Mouse (Mus musculus) thymus, adult 2 months (tissue): ENCODE results near the gene Fscn1. TPM values are rescaled to one million over a fixed set of nuclear protein-coding genes. Genes with fewer than 3 reads are reported as not detected.

Experiments
- DNase-seq: peaks from one replicate; pipeline ENCODE4 v3.0.0; 2021
- H3K27ac ChIP-seq: fragments of 200-500 bp; 2 replicates; pipeline ENCODE4 v1.5.1; 2012; ENCODE audit warnings: low read length, control low read depth; ENCODE audit not compliant: control insufficient read depth, insufficient read depth
- H3K27me3 ChIP-seq: fragments of 200-500 bp; 2 replicates; pipeline ENCODE4 v1.6.1; 2012; ENCODE audit warnings: mild to moderate bottlenecking, low read length, moderate library complexity, mixed read lengths; ENCODE audit not compliant: control insufficient read depth, insufficient read depth
- H3K36me3 ChIP-seq: fragments of 200-500 bp; 2 replicates; pipeline ENCODE4 v1.6.1; 2012; ENCODE audit warnings: mild to moderate bottlenecking, low read length, moderate library complexity; ENCODE audit not compliant: control insufficient read depth, insufficient read depth
- H3K4me1 ChIP-seq: fragments of 200-500 bp; replicated peaks from 2 replicates; pipeline ENCODE4 v1.6.1; 2012; ENCODE audit warnings: low read length; ENCODE audit not compliant: control insufficient read depth, insufficient read depth
- H3K4me3 ChIP-seq: fragments of 200-500 bp; 2 replicates; pipeline ENCODE4 v1.5.1; 2012; ENCODE audit warnings: mild to moderate bottlenecking, low read length, control low read depth, moderate library complexity; ENCODE audit not compliant: control insufficient read depth, insufficient read depth
- CTCF ChIP-seq: fragments of 200-500 bp; IDR thresholded peaks from 2 replicates; pipeline ENCODE4 v1.5.1; 2012; ENCODE audit warnings: mild to moderate bottlenecking, control low read depth, low read length, moderate library complexity, borderline replicate concordance; ENCODE audit not compliant: control insufficient read depth, poor library complexity, insufficient read depth; ENCODE audit errors: extremely low read depth
- POLR2A ChIP-seq: fragments of 200-500 bp; IDR thresholded peaks from 2 replicates; pipeline ENCODE4 v1.6.1; 2012; ENCODE audit warnings: mild to moderate bottlenecking, low read length, control low read depth, moderate library complexity; ENCODE audit not compliant: control insufficient read depth, poor library complexity, insufficient read depth; ENCODE audit errors: extremely low read depth
- WGBS: fragments of 180-500 bp; shearing (Covaris S2); methylation state at CpG from one replicate; pipeline ENCODE4 v1.1.7; 2018; 5-methylcytosine and 5-hydroxymethylcytosine counted together
- polyA plus RNA-seq: library from polyadenylated mRNA; depleted of rRNA; stranded (reverse); fragments of >200 nt; gene quantifications from 2 replicates; pipeline ENCODE4 v1.2.3, GENCODE M21; 2012

The Fscn1 gene
- polyA plus RNA-seq, 1 experiment: 157 TPM

DNA sequence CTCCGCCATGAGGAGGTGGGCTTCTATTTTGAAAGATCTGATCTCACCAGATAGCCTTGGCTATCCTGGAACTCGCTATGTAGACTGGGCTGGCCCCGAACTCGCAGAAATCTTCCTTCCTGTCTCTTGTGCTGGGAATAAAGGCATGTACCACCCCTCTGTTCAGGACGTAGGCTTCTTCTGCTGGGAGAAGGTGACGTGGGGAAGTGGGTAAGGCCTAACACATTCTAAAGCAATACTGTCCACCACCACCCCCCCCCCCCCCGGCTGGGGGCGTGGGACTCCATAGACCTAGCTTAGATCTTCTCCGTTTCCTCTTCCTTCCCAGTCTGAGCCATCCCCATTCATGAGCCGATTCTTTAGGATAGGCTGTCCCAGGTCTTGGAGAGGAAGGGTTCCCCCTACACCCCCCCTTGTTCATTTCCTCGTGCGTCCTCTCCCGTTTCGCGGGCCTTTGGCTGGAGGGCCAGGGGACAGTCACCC lies 1.3 kb downstream of the Fscn1 start:
- WGBS: 9% methylated on average over 14 of the region's 15 CpGs

DNA sequence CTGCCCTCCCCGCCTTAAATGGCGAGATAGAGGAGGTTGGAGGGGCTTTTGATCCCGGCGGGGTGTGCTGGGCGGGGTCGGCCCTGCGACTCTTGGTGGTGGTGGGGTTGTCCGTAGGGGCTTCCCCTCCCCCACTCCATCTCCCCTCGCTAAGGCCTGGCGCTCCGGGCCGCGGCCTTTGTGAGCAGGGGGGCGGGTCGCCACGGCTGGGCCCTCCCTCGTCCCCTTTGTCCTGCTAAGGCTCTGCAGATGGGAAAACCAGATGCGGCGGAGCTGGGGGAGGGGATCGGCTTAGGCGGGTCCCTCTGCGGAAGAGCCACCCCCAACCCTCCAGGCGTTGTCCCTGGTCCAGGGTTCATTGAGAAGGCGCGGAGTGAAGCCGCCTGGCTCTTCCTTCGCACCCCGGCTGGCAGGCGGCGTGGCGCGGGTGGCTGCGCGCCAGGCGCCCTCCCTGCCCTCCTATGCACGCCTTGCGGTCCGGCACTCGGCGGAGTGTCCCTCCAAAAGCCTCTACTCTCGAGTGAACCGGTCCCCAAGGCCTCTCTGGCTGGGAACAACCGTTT lies 1.8 kb downstream of the Fscn1 start:
- peaks cover 8% of the 10 kb centered on the region for H3K4me1 ChIP-seq
- 0 out of 2 replicates have a peak overlapping the region, but pooled peaks have one; percentile 5 for H3K4me3 ChIP-seq
- no peaks in the 10 kb centered on the region for H3K36me3 ChIP-seq
- DNase-seq: no peak
- peaks cover 21% of the 10 kb centered on the region; the same call in 1 of the 2 replicates for H3K27me3 ChIP-seq
- 9% methylated on average over 43 of the region's 43 CpGs for WGBS
- TF ChIP-seq POLR2A (no peak), CTCF (no peak)
- no peak overlapping the region for H3K27ac ChIP-seq

More for the DNA sequence above, 1.3 kb downstream of the Fscn1 start:
- Histone ChIP-seq H3K36me3 (no peaks in the 10 kb centered on the region), H3K27me3 (peaks cover 21% of the 10 kb centered on the region; the same call in 1 of the 2 replicates), H3K4me3 (peak overlapping the region; percentile 47; the same call in 1 of the 2 replicates), H3K27ac (no peak overlapping the region), H3K4me1 (peaks cover 8% of the 10 kb centered on the region)
- TF ChIP-seq CTCF: no peak
- TF ChIP-seq POLR2A: no peak
- DNase-seq: no peak

DNA sequence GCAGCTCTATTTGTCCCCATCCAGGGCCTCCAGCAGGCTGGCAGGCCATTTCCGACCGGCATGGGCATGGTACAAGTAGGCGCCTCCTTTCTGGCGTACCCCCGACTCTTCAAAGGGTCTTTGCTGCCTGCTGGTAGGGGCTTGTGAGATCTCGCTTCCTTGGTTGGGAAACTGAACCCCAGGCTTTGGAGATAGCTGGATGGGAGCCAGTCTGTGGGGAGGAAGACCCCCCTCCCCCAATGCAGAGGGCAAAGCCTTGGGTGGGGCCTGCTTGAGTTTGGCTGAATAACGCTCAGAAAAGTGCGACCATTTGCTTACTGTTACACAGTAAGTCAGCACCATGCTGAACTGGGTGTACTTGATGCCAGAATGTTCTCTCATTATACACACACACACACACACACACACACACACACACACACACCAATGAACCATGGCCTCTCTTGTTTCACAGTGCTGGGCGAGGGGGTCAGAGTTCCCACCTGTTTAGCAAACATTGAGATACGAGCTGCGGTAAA lies 2.4 kb downstream of the Fscn1 start:
- Histone ChIP-seq H3K27me3 (peaks cover 21% of the 10 kb centered on the region; the same call in 1 of the 2 replicates), H3K27ac (no peak overlapping the region), H3K4me3 (0 out of 2 replicates have a peak overlapping the region, but pooled peaks have one; percentile 5), H3K4me1 (peaks cover 8% of the 10 kb centered on the region), H3K36me3 (no peaks in the 10 kb centered on the region)
- TF ChIP-seq POLR2A (no peak), CTCF (no peak)
- no peak for DNase-seq
- 64% methylated on average over 11 of the region's 11 CpGs for WGBS

DNA sequence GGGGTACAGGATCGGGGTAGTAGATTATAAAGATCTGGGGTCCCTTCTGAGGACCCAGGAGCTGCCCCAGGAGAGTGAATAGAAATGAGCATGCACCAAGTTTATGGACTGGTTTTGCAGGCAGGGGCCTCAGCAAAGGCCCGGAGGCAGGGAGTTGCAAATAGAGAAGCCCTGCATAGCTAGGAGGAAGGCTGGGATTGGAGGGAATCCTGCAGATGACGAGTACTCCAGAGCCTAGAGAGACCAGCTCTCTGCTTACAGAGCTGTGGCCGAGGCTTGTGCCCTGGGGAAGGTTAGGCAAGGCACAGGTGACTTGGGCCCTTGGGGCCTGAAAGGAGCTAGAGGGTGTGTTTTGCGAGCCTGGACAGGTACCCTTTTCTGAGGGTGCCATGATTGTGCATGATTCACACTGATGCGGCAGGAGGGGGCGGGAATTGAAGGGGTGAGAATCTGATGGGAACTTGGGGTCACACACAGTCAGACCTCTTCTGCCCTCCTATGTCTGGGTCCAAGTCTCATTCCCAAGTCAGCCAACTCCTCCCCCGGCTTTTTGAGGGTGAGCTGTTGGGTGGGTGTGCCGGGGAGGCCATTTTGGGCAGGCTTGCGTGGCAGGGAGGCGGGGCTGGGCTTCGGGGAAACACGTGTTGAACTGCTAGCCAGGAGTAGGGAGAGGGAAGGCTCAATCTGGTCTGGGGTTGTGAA lies 3.0 kb downstream of the Fscn1 start:
- WGBS: 69% methylated on average over 13 of the region's 13 CpGs
- H3K36me3 ChIP-seq: no peaks in the 10 kb centered on the region
- H3K4me3 ChIP-seq: no peak overlapping the region

DNA sequence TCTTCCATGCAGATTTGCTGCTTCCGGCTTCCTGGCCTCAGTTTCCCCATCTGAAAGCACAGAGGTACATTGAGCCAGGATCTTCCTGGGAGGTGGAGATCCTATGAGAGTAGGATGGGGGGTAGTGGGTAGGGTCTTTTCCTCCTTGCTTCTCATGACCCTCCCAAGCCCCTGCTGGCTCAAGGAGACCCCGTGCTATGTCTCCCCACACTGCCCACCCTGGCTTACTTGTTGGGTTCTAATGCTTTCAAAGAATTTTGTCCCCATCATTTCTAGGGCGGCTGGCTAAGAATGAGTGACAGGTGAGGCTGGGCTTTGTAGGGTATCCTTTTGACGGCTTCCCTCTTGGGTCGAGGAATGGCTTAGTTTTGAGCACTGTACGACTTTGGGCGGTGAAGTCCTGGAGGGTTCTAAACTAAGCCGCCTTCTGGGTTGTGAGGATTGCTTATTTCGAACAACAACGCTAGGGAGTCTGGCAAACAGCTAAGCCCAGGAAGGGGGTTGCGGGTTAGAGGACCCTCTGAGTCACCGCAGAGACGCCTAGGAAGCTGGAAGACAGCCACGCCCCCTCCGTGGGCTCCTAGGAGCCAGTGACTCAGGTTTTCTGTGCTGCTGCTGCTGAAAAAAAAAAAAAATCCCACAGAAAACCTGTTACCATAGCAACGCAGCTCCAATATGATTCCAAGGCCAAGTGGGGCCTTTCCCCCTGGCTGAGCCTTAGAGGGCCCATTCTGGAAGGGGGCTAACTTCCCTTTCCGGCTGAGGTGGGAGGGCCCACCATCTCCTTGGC lies 3.8 kb downstream of the Fscn1 start:
- TF ChIP-seq CTCF (no peak), POLR2A (no peak)
- no peak for DNase-seq
- WGBS: 33% methylated on average over 17 of the region's 17 CpGs
- no peak overlapping the region for H3K27ac ChIP-seq
- no peak overlapping the region for H3K4me3 ChIP-seq
- no peaks in the 10 kb centered on the region for H3K36me3 ChIP-seq
- peaks cover 8% of the 10 kb centered on the region for H3K4me1 ChIP-seq
- peaks cover 21% of the 10 kb centered on the region; the same call in 1 of the 2 replicates for H3K27me3 ChIP-seq

More for the DNA sequence above, 3.0 kb downstream of the Fscn1 start:
- Histone ChIP-seq H3K27me3 (peaks cover 21% of the 10 kb centered on the region; the same call in 1 of the 2 replicates), H3K4me1 (peaks cover 8% of the 10 kb centered on the region), H3K27ac (no peak overlapping the region)
- no peak for DNase-seq
- TF ChIP-seq POLR2A (no peak), CTCF (no peak)

DNA sequence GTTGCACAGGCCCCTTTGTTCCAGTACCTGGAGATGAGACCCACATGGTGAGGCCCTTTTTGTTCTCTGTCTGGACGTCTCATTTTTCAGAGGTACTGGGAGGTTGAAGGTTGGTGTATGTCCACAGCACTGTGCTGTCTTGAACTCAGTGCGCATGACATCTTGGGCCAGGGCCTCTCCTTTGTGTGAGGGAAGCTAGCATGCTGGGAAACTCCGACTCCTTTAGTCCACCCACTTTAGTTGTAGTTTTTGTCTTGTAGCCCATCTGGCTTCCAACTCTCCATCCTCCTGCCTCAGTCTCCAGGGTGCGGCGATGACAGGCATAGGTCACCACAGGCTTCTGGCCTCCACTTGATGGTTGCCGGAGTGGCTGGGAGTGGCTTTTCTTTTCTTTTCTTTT lies 4.5 kb downstream of the Fscn1 start:
- no peak for DNase-seq
- no peak overlapping the region for H3K4me3 ChIP-seq
- 94% methylated on average over 6 of the region's 6 CpGs for WGBS
- peaks cover 20% of the 10 kb centered on the region; the same call in 1 of the 2 replicates for H3K27me3 ChIP-seq
- H3K36me3 ChIP-seq: no peaks in the 10 kb centered on the region
- TF ChIP-seq CTCF (no peak), POLR2A (no peak)
- H3K4me1 ChIP-seq: peaks cover 8% of the 10 kb centered on the region
- H3K27ac ChIP-seq: no peak overlapping the region
